Mouse (Mus musculus) frontal cortex, postnatal 14 days (tissue): Measurements from ENCODE around the gene Aipl1.
"Not testable (repeated sequence)": the region's sequence is repeated elsewhere in the genome, so short reads cannot be mapped to it uniquely, and the experiment has no call there.

Experiments used
- DNase-seq, 2 experiments: peaks; one replicate each; pipeline ENCODE4 v3.0.0; 2022; ENCODE audit warnings: low spot score in 2 of 2

The Aipl1 gene

DNA sequence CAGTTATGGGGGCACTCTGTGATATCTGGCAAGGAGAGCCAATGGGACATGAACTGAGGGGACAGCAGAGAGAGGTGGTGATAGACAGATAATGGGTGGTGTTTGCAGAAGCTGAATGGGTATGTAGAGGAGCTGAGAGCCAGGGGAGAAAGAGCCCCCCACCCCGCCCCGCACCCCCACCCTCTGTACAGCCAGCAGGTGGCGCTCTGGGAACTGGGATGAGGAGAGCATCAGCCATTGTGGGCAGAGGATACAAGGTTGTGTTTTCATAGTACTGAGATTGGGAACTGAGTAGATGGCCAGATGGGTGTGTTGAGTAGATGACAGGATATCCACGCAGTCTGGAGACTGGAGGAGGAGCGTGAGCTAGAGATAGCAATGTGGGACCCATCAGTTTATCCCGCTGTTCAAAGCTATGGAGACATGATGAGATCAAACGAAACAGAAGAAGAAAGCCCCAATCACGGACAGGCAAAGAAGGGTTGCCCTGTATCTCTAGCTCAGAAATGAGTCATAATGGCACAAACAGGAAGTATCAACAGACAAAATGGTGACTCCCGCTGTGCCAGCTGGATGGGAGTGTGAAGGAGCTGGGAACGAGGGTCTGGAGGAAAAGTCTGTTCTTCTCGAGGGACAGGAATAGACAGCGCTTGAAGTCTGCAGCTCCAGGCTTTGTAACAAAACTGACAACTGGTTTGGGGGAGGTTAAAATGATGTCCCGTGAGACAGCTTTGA lies 20.6 kb downstream of the Aipl1 start:
- no peak for DNase-seq

DNA sequence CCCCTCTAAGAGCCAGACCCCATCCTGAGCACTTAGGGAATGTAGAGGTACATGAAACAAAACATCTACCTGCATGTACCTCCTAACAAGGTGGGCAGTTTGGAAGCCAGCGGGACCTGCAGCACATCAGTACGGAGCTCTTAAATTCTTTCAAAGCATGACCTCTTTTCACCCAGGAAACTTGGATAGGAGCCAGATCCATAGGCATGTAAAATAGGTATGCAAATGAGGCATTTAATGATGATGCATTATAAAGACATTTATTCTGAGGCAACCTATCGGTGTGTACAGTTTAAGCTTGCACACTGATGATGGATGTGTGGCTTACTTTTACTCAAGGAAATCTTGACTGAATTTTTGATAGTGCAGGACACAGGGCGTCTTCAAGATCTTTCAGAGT lies 22.6 kb downstream of the Aipl1 start:
- DNase-seq = no peak

DNA sequence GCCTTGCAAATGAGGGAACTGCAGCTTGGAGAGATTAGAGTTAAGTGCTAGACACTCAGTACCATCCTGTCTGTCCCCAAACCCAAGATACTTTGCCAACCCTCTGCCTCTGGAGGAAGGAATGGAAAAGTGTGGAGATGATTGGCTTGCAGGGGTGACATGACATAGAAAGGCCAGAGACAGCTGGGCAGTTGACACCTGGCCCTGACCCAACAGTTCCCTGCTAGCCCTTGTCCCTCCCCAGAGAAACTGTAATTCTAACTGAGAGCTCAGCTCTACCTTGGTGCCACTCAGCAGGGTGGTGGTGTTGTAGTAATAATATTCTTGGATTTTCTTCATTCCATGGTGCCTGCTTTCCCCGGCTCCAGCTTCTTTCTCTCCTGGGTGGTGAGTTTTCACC lies 25.4 kb downstream of the Aipl1 start:
- no peak for DNase-seq

DNA sequence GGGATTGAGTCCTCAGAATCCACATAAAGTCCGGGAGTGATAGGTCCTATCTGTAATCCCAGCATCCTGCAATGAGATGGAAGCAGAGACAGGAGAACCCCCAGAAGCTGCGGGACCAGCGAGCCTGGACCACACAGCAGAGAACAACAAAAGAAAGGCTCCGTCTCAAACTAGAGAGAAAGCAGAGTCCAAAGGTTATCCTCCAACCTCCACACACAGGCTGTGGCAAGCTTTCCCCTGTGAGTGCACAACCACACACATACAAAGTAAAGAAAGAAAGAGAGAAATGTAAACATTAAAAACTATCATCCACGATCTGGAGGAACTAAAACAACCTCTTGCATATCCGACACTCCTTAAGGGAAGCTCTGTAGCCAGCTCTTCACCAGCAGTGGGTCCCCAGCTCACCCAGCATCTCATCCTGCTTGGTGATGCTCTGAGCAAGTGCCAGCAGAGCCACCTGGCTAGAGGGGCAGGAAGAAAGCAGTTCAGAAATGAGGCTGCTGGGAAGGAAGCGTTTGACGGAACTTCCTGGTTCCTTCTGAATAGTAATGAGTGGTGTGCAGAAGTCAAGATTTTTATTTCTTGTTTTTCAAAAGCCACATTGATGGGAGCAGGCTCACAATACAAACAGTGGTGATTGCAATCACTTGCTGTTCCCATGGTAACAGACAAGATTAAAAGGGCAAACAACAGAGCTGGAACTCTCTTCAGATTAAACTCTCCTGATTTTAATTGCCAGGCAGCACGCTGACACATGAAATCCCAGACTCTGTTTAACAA lies 26.2 kb downstream of the Aipl1 start:
- no peak for DNase-seq

DNA sequence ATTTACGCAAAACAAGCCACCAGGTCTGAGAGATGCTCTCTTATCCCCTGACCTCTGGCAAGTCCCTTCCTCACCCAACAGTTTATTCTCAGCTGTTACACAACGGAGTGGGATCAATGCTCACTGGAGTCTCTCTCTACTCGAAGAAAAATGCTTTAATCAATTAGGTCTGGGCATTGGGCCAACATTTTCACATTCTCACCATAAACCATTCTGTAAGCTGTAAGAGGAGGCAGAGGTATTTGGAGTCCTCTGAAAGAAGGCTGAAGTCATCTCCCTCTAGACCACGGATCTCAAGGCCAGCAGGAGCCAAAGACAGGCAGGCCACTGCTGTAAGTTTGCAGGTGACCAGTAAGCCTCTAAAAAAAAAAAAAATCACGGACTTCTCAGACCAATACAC lies 26.9 kb downstream of the Aipl1 start:
- DNase-seq = no peak

DNA sequence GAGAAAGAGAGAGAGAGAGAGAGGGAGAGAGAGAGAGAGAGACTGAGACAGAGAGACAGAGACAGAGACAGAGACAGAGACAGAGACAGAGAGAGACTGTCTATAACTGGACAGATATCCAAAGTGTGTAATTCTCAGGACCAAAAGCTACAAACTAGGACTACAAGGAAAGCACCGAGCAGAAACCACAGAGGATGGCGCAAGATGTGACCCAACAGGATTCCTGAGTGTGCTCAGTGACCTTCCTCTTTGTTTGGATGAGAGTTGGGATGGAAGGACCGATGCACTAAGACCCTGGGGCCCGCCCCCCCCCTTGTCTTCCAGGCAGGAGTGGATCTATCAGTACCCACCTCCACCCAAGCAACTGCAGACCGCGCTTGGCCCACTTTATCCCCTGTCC lies 31.8 kb downstream of the Aipl1 start:
- DNase-seq = no peak

DNA sequence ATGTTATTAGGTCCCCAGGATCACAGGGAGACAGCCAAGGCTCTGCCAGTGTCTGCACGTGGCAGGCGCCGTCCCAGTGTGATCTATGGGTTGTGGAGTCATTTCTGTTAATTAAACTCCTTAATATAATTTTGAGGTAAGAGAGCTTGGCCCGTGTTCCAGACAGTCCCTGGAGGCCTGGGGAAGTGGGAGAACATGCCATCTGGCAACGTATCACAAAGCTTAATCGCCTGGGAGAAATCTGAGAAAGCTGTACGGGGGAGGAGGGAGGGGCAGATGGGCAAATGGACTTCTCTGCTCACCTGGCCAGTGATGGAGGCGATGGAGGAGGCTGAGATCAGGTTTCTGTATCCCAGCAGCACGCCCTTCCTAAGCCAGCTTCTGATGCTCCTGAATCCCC lies 34.1 kb downstream of the Aipl1 start:
- no peak for DNase-seq

DNA sequence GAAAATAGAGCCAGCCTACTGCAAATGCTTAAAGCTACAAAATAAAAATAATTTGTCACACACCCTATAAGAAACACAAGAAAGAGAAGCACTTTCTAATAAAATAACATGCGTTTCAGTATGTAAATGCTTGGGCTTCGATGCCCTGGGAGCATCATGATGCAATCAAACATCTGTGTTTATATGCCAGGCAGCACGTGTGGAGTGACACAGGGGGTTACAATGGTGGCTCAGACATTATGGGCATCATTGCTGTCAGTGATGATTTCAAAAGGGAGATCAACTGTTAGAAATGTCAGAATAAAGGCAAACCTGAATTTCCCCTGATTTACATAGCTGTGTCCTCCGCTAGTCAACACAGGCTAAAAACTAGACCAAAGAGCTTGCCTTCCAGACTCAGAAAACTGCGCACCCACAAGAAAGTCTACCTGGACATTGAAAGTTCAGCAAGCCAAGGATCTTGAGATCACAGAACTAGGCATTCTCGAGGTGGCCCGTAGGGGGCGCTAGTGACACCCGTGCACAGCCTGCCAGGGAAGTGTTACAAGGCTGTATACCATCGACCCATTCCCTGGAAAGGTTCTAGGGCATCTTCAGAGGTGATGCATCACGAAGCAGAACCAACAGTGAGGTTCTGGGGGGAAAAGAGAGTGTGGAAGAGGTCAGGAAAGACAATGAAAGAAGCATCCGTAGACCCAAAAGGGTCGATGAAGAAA lies 35.0 kb downstream of the Aipl1 start:
- no peak for DNase-seq

DNA sequence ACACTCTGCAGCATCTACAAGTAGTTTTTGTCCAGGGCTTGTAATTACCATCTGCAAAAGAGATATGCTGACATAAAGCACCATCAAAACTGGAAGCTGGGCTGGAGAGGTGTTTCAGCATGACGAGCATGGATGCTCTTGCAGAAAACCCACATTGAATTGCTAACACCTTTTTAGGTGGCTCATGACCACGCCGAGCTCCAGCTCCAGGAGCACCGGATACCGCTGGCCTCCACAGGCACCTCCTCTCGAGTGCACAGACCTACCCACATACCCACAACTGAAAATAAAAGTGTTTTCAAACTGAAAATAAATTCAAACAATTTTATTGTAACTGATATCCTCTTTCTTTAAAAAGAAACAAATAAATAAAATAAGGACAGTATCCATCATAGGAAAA lies 37.1 kb downstream of the Aipl1 start:
- DNase-seq = no peak

DNA sequence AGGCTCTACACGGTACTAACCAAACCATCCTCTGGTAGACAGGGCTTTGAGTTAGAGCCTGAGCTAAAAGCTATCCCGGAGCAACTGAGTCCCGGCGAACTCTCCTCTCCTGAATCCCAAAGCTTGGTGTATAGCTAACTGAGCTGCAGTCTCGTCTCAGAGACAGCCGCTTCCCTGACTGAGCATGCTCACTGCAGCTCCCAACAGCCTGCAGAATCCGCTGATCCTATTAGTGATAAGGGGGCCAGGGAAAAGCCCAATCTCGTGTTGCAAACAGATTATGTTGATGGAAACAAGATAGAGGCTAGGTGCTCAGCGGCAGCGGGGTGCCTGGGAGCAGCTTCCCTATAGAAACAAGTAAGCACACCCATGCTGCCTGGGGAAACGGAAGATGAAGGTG lies 40.5 kb downstream of the Aipl1 start:
- no peak for DNase-seq

DNA sequence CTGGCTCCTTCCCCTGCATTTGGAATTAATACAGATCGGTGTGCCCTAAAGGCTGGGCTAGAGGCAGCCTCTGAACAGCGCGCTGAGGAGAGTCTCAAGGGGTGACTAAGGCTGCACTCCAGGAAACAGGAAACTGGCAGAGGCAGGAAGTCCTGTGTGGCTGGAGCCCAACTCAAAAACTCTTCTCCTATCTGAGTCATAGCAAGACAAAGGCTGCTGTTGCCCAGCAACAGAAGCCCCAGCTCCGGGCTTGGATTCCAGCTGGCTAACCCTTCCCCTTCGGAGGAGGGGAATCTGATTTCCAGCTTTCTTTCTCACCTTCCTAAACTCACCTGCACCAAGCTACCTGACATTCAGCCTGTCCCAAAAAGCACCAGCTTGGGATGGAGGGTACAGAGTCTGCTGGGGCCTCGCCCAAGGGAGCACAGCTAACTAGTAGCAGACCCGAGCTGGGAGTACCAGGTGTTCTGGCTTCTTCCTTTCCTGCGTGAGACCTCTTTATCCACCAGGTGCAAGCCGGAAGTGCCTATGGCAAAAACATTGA lies 41.3 kb downstream of the Aipl1 start:
- DNase-seq = no peak

DNA sequence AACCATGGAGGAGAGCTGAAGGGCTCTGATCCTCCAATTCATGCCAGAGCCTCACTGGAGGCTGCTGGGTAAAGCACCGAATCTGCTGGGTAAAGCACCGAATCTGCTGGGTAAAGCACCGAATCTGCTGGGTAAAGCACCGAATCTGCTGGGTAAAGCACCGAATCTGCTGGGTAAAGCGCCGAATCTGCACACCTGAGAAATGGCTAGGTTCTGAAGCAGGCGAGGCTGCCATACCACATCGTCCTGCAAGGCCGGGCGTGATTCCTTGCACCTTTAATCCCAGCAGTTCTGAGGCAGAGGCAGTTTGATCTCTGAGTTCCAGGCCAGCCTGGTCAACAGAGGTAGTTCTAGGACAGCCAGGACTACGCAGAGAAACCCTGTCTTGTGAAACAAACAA lies 44.9 kb downstream of the Aipl1 start:
- DNase-seq = no peak

DNA sequence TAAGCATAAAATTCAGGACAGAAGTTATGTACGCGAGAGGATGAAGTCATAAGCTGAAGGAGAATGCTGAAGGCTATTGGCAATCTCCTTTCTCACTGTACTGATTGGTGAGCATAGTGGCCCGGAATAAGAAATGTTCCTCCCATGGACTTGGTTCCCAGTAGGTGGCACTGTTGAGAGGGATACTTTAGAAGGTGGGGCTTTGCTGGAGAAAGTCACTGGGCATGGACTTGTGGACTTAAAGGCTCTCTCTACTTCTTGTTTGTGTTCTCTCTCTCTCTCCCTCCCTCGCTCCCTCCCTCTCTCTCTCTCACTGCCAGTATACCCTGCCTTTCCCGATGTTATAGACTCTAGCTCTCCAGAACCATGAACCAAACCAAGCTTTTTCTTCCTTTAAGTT lies 45.8 kb downstream of the Aipl1 start:
- no peak for DNase-seq

DNA sequence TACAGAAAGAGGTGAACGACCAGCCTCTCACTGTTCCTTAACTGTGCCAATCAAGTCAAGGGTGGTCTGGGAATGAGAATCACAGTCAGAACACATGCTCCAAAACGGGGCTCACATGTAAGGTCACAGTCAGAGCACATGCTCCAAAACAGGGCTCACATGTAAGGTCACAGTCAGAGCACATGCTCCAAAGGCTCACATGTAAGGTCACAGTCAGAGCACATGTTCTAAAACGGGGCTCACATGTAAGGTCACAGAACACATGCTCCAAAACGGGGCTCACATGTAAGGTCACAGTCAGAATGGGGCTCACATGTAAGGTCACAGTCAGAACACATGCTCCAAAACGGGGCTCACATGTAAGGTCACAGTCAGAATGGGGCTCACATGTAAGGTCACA lies 47.9 kb downstream of the Aipl1 start:
- DNase-seq = not testable (repeated sequence)

DNA sequence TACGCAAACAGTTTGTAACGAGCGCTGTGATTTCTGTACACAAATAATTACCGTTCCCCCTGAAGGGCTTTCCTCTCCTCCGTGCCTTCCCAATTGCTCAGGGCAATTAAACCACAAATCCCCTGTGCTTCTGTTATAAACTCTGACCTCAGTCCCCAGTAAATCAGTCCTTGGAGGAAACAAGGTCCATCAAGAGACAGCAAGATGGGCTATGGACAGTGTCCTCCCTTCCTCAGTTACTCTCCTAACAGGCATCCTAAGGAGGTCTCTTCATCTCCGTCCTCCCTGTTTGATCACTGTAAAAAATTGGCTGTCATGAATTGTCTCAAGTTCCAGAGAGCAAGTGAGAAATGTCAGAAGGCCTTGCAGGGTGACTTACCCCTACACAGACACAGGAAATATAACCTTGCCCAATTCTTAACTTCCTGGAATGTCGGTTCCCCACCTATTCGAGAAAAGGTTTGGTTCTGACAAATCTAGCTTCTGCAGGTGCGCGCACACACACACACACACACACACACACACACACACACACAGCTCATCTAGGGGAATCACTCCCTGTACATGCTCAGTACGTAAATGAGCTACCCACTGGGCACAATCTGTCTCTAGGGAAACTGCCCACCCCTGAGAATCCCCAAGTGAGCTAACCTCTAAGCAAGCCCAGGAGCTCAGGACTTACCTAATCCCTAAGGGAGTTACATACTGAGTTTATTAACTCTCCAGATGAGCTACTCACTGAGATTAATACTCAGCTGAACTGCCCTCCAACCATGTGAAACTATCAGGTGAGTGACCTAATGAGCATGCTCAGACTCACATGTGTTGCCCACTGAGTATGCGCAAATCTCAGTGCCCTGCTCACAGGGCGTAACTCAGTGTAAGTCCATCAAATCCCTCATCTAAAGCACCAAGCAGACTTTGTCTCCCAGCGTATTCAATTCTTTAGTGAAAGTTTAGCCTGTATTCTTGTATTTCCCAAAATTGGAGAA lies 49.9 kb downstream of the Aipl1 start:
- no peak for DNase-seq

DNA sequence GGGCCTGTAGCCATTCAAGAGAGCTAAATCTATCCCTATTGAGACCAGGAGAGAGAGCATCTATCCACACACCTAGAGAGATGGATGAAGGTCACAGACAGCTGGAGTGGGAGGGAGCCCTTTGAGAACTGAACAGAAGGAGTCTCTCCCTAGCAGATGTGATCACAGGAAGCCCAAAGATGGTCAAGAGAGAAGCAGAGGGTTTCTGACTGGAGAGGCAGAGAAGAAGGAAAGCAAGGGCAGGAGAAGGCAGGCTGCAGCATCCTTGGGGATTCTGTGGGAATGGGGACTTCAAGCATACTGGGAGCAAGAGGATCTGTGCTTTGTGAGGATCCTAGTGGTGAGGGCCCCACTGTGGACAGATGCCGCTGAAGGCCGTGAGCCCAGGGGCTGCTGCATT lies 51.5 kb downstream of the Aipl1 start:
- no peak for DNase-seq

DNA sequence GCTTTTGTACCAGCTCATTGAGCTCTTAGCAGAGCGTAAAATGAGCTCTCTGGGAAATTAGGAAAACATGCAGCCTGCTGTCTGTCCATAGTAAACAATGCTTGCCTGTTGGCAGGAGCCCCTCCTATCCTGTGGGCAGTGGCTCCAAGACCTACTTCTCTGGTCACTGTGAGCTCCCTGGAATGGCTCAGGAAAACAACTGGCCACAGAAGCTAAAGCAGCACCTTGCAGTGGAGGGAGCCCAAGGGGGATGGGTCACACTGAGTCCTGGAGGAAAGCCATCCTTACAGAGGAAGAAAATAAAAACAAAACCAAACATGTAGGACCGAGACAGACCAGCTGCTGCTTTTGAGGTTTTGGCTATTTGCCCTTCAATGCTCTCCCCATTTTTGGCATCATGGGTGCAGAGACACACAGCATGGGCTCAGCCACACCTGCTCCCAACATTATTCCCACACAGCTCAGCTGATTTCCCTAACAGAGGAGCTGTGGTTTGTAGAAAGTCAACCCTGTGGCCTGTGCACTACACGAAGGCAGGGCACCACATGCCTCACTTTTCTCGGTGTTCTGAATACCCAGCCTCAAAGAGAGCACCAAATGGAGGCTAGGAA lies 52.1 kb downstream of the Aipl1 start:
- no peak for DNase-seq

DNA sequence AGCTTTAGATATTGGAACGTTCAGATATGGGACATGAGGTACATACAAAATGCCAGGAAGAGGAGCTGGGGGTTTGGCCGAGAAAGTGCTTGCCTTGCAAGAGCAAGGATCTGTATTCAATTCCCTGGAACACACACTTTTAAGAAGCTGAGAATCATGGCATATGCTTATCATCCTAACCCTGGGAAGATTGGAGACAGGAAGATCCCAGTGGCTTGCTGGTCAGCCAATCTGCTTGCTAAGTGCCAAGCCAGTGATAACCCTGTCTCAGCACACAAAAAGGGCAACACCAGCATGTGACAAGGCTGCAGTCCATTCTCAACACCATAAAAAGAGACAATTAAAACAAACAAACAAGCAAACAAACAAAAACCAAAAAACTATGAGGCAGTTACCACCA lies 53.2 kb downstream of the Aipl1 start:
- DNase-seq = no peak
